Mouse (Mus musculus) layer of hippocampus, adult 9-10 months (tissue): ENCODE results near the gene B3gnt9.

Experiments
- DNase-seq: peaks from one replicate; pipeline ENCODE4 v3.0.0; 2022; ENCODE audit warnings: low spot score

B3gnt9 gene

DNA sequence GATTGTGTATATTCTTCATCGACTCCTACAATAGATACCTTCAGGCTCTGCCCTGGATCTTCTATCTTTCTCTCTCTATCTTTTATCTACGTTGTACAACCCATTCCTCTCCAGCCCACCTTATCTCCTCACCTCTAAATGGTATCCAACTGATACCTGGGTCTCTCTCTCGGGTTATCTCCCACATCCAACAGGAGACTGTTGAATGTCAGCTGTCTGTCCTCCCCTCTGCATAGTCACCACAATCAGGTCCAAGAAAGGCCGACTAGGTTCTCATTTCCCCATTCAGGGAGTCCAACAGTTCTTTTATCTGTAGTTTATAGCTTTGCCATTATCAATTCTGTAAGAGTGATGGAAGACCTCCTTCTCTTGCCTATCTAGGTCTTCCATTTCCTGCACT lies 27.3 kb upstream of the B3gnt9 start:
- DNase-seq, result no peak

DNA sequence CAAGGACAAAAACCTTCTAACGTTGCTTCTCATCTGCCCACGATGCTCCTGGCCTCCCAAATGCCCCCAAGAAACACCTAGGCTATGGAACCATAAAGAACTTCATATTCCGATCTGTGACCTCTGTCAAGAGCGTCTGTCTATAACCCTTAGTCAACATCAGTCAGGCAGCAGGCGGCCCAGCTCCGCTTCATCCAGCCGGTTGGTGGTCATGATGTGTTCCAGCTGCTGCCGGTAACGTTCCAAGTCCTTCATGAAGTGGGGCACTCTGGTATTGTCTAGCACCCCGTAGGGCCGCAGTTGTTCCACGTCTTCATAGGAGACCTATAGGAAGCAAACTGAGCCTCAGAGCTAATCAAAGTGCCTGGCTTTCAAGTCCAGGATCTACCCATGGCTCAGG lies 26.9 kb upstream of the B3gnt9 start:
- no peak for DNase-seq

DNA sequence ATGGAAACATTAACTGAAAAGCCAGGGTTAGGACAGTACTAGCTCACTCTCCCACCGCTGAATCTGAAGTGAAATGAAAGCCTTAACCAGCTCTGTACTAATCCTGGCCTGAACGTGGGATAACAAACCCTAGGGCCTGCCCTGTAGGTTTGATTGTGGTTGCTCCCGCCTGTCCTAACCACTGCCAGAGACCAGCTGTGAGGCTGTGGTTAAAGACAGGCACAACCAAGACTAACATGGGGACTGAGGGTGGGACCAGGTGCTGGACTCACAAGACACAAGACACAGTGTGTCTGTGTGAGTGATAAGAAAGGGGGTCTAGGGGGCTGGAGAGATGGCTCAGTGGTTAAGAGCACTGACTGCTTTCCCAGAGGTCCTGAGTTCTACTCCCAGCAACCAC lies 25.6 kb upstream of the B3gnt9 start:
- DNase-seq, result no peak

DNA sequence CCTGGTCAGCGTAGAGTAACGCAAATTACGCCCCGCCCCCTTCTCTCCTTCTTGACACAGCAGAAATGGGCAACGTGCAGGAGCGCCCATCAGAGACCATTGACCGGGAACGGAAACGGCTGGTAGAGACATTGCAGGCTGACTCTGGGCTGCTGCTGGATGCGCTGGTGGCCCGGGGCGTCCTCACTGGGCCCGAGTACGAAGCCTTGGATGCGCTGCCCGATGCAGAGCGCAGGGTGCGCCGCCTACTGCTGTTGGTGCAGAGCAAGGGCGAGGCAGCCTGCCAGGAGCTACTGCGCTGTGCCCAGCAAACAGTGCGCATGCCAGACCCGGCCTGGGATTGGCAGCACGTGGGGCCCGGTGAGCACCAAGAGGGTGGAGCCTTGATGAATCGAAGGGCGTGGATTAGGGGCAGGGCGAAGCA lies 24.0 kb upstream of the B3gnt9 start:
- peak; percentile 74 for DNase-seq

DNA sequence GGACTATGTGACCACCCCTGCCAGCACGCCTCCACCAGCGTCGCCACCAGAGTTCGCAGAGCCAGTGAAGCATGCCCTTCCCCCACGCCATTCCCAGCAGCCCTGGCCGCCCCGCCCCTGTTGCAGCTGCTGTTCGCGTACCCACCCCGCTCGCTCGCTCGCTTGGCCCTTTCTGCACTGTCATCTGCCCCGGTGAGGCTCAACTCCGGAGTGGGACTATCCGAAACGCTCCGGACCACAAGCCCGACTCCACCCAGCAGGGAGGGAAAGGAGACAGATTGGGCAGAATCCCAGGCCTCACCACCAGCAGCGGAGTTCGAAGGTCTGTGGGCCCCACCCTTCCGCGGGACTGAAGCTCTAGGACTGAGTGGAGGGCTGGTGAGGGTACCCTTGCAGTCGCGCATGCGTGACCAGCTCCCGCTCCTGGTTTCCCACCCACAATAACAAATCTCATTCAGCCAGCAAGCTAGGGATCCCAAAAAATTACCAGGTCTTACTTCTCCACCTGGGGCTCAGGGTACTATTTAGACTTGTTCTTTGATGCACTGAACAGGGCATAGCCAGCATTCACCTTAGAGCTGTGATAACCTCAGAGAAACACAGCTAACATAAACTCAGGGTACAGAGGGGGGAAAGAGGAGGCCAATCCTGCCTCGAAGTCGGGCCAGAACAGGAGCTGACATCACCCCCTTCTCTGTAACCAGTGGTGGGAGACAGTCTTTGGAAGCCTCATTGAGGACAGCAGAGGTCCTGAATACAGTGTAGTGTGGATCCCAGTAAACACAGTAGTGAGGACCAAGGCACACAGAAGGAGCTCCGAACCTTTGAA lies 21.6 kb upstream of the B3gnt9 start:
- no peak for DNase-seq

DNA sequence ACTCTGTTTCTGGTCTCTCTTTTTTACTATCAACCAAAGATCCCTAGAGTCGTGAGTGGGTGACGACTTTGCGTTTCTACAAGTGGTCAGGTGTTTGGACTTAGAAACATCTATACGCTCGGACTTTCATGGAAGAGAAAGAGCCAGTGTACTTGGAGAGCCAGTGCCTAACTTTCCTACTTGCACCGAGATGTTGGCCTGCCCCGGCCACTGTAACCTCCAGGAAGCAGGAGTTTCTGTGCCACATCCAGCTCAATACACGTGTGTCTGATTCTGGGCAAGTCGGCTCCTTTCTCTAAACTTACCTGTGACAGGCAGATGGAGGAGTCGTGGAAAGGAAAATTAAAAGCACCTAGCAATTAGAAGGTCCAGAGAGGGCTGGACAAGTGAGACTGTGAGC lies 20.9 kb upstream of the B3gnt9 start, which contains the start of gene Nol3:
Nol3 (plus strand) TSS at position 301 of the 400 bp plus-strand sequence.
- no peak for DNase-seq

DNA sequence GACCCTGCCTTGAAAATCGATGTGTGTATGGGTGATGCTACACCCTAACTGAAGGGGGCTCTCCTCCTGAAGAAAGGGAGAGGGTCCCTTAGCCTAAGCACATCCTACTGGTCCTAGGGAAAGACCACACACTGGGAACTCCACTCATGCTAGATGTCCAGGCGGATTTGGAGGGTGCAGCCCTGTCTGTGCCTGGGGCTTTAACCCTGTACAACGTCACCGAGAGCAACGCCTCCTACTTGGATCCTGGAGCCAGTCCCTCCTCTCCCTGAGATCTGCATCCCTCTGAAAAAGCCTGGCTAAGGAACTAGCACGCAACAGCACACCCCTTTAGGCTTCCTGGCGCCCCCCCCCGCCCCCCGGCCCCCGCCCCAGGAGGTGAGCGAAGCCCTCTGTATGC lies 20.4 kb upstream of the B3gnt9 start:
- DNase-seq, result no peak

DNA sequence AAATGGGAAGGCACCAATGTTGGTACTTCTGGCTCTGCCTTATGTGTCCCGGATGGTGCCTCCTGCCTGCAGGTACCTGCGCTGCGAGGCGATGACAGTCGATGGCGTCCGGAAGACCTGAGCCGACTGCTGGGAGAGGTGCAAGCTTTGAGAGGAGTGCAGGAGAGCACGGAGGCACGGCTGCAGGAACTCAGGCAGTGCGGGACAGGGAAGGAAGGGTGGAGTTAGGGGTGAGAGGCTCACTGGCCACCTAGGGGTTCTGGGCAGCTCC lies 15.9 kb upstream of the B3gnt9 start:
- no peak for DNase-seq

DNA sequence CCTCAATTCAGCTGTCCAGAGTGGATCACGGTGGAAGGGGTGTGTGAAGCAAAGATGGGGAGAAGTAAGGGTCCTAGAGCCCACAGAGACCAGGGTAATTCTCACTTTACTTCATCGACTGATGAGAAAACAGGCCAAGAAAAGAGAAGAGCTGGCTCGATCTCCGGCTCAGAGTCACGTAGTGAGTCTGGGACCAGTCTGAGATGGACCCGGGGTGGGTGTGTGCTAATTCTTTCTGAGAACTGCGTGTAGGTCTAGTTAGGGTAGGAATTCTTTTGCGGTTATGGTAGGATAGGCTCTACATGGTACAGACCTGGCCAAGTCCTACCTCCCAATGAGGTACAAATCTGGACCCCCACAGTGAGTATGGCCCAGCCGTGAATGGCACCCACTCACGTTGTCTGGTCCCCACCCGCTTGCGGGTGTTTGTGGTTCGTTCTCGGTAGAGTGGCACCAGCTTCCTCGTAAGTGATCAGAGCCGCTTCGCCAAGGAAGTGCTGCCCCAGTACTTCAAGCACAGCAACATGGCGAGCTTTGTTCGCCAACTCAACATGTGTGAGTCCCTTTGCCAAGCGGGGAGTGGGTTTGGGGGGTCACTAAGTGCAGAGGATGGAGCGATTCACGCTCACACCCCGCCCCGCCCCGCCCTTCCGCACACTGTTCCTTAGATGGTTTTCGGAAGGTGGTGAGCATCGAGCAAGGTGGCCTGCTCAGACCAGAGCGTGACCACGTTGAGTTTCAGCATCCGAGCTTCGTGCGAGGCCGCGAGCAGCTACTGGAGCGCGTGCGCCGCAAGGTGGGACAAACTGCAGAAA lies 15.4 kb upstream of the B3gnt9 start:
- DNase-seq, result no peak

DNA sequence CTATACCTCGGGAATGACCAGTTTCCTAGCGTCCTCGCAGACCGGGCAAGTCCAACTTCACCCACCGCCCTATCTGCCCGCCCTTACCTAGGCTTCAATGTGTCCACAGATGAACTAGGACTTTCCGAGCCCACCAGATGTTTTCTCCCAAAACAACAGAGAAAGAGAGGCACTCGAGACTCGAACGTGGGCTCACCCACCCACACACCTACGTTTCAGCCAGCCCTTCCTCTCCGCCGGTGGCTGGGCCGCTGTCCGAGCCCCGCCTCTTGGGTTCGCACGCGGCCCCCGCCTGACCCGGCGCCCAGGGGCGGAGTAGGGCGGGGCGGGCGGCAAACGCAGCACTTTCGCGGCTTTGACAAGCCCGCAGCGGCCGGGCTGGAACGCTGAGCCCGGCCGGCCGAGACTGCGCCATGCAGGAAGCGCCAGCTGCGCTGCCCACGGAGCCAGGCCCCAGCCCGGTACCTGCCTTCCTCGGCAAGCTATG lies 14.6 kb upstream of the B3gnt9 start, which contains the start of gene Hsf4:
Hsf4 (plus strand) TSS at position 341 of the 487 bp plus-strand sequence.
- no peak for DNase-seq

DNA sequence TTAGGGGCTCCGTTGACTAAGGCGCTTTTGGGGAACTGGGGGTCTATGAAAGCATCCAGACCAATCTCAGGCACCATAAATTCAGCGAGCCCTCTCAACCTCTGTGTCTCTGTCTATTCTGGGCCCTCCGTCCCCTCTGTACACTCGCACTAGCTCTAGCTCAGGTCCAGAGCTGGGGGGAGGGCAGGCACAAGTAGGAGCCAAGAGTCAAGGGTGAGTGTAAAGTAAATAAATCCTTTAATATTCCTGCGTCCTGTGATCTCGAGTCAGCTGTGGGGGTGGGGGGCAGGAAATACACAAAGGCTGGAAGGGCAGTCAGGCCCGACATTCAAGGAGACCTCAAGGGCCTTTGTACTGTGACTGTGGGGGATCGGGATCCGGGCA lies 14.1 kb upstream of the B3gnt9 start:
- no peak for DNase-seq

DNA sequence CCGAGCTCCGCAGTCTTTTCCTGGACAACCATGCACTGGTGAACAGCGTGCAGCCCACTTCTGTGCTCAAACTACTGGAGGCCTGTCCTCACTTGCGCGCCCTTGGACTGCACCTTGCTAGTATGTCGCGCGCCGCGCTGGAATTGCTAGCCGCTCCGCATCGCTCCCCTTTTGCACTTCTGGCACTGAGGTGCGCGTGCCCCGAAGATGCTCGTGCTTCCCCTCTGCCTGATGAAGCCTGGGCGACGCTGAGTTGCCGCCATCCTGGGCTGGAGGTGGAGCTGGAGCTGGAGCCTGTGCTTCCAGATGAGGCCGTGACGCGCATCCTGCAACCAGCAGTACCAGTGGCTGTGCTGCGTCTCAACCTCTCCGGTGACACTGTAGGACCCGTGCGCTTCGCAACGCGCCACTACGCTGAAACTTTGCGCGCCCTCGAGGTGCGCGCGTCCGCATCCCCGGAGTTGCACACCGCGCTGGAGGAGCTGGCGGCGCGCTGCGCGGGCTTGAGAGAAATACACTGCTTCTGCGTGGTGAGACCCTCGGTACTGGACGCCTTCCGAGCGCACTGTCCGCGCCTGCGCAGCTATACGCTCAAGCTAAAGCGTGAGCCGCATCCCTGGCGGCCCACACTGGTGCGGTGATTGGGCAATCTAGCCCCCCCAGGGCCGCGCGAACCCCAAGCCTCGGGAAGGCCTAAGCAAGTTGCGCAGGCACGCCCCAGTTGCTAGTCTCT lies 13.6 kb upstream of the B3gnt9 start:
- DNase-seq, result no peak

DNA sequence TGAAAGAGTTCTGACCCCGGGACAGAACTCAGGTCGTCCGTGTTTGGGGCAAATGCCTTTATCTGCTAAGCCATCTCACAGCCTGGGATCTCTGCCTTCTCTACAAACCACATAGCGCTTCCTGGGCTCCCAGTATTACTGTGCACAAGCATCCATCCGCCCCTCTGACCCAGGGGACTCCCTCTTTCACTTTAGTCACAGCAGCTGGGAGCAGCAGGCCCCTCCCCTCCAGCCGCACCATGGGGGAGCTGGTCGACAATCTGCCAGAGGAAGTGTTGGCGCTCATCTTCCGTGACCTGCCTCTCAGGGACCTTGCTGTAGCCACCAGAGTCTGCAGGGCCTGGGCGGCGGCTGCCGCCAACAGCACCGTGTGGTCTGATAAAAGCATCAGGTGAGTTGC lies 11.8 kb upstream of the B3gnt9 start:
- no peak for DNase-seq

DNA sequence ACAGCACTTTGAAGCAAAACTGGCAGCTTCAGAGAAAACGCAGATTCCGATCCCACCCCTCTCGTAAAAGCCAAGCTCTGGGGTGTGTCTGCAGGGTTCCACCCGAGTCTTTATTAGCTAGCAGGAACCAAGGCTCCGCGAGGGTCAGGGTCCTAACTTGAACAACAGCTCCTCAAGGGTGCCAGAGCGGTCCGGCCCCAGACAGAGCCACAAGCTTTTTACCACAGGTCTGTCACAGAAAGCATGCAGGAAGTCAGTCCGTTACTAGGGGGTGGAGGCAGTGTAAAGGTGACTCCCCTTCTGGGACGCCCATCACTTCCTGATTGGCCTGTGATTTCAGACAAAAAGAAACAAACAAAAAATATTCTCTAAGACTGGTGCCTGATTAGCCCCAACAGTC lies 10.2 kb upstream of the B3gnt9 start:
- DNase-seq, result no peak

DNA sequence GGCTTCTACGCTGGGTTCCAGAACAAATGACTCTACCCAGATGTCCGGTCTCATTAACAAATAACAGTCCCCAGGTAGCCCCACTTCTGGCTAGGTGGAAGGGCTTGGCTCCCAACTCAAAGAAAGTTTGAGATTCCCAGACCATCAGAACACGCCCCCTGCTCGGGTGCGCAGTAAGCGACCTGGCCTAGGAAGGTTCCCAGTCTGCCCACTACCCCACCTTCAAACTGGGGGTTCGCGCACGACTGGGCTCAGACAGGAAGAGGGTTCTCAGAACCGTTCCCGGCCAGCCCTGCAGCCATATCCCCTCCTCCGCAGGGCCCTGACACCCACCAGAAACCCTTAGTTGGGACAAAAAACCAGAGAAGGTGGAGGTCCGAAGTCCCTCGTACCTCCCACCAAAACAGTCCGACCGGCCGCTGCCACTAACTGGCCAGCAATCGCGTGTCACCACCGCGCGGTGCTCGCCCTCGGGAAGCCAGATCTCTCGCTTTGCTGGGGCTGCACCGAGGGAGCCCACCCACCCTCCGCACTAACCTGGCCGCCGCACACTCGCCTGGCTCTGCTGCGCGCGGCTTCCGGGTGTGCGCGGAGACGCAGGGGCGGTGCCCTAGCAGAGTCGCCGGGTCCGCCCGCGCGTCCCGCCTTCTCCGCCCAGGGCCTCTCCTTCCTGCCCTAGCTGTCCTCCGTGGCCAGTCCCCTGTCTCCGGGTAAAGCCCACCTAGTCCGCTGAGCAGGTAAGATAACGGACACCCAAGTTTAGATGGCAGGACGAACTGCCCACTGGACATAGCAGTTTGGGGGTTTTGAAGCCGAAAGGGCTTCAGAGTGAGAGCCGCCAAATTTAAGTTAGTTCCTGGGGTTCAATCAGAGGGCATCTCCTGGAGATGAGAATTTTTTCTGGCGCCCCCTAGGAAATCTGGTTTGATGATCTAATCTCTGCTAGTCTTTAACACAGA lies 9.3 kb upstream of the B3gnt9 start, which contains the start of the genes Tradd and Fbxl8:
Tradd (minus strand) TSS at position 586 of the 959 bp plus-strand sequence.
Fbxl8 (plus strand) TSS at position 625 of the 959 bp plus-strand sequence.
- DNase-seq, result no peak

DNA sequence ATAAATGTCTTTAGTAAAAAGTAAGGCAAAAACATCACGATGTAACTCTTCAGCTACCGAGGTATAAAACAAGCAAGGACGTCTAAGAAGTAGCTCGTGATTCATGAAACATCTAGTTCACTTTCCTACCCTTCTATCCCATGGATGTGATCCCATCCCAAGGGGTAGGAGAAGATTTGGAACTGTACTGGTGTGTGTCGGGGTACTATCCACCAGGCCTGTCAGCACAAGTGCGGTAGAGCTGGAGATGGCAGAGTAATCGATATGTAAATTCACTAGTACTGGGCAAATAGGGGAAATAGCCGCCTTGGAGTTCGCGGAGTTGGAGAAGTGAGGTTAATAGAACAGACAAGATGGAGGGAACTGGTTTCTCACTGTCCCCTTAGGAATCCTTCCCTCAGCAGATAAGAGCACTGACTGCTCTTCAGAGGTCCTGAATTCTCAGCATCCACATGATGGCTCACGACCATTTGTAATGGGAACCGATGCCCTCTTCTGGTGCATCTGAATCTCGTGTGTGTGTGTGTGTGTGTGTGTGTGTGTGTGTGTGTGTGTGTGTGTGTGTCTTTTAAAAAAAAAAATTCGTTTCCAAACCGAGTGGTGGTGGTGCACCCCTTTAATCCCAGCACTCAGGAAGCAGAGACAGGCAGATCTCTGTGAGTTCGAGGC lies 8.4 kb upstream of the B3gnt9 start:
- no peak for DNase-seq

DNA sequence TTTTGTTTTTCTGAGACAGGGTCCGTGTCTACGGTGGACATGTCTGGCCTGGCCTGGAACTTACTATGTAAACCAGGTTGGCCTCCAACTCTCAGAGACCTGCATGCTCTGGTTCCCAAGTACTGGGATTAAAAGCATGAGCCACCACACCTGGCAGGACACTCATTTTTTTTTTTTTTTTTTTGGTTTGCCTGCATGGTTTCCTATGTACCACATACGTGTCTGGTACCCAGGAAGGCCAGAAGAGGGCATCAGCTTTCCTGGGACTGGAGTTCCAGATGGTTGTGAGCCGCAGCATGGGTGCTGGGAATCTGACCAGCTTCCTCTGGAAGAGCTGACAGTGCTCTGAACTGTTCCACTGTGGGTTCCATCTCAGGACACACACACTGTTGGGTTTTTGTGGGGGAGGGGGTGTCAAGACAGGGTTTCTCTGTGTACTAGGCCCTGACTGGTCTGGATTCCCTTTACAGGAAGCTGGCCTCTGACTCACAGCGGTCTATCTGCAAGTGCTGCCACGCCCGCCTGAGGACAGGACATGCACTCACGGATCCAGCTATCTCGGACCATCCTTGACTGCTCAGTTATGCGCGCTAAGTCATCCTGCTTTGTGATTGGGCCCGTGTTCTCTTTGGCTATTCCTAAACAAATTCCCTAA lies 6.5 kb upstream of the B3gnt9 start:
- DNase-seq, result no peak

DNA sequence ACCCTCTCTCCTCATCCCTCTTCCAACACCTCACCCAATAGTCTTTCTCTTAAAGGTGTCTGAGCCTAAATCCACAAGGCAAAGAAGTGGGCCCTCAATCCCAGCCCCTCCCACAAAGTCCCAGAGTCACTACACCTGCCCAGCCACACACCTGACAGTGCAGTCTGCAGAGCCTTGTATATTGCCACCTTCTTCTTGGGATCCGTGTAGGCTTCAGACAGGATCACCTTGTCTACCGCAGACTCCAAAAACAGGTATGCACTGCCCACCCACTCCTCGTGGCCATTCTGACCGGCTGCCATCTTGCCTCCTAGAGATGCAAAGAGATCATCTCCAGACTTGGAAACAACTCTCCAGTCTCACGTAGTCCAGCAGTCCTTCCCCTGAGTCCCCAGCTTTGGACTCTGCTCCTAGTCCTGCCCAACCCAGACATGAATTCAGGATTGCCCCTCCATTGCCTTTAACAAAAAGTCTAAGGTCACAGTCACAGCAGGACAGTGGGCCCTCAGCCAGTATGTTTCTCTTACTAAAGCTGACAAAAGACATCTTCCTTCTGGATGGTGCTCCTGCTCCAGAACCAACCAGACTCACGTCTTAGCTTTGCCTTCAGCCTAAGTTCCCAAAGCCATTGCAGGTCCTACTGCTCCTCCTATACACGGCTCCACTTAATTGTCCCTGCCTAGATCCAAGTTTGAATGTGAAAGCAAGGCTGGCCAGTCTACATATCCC lies 5.6 kb upstream of the B3gnt9 start:
- no peak for DNase-seq

DNA sequence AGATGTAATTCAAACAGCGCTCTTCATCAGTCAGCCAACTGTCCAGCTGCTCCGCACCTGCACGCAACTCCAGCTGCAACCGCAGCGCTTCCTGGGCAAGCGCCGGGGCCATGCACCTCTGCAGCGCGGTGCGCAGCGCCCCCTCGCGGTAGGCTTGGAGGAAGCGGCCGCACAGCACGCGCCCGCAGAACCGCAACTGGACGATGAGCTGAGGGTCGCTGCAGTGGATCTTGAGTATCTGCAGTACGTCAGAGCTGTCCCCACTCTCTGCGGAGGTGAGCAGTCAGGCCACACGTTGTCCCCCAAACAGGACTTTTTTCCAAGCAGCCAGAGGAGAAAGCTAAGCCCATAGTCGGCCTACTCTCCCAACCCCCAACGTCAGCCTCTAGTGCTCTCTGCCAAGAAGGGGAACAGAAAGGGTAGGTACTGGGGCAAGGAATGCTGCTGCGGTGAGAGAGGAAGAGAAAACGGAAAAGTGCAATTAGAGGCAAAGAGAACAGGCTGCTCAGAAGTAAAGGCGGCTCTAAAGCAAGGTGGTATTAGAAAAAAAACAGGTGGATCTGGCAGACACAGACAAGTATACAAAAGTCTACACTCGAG lies 4.9 kb upstream of the B3gnt9 start:
- no peak for DNase-seq
